Mouse (Mus musculus) hematopoietic multipotent progenitor cell, adult 10-12 weeks (in vitro differentiated cells): ENCODE data around the gene Vps41. TPM values are rescaled to one million over a fixed set of nuclear protein-coding genes. Genes with fewer than 3 reads are reported as not detected.

Experiments
- polyA plus RNA-seq: library from polyadenylated mRNA; stranded (reverse); fragments of >175 nt; gene quantifications from 2 replicates; pipeline ENCODE4 v1.2.3, GENCODE M21; 2012; ENCODE audit warnings: low replicate concordance

Gene Vps41
- 1.3 and 3.1 TPM in 2 replicates for polyA plus RNA-seq

DNA sequence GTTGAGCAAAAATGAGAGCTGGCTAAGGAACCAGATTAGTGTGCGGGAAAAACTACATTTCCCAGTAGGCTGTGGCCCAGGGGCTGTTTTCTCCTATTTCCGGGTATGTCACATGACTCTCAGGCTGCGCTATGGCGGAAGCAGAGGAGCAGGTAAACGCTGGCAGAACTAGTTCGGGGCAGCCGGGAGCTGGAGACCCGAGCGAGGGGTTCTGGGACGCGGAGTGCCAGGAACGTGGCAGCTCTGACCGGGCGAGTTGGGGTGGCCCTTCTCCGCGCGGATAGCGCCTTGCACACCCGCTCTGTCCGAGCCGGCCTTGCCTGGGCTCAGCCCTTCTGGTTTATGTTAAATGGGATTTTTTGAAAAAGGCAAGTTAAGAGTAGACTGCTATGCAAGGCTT lies at the start of gene Vps41:
Gene Vps41, plus strand, starts transcription at position 102 of the 400 bp plus-strand sequence.

Other genes starting within 250 kb of the Vps41 start
- gene Amph, start 230.9 kb downstream of the Vps41 start, polyA plus RNA-seq = not detected in 2 replicates